Mouse (Mus musculus): Measurements from ENCODE around the gene Fam185a. TPM values are rescaled to one million over a fixed set of nuclear protein-coding genes. Genes with fewer than 3 reads are reported as not detected.

The Fam185a gene
- total RNA-seq, 4 experiments from 2014 or later = 20.9 to 23.3 (median 22.5) TPM

Other genes with a start within 250 kb of the Fam185a start
- gene Gsap, start 238.7 kb upstream of the Fam185a start, total RNA-seq (2022) = 1 to 10 TPM; 3.9 to 6.5 (median 4.2) TPM
- 10 to 100 TPM; 12.4 to 23.7 (median 18.0) TPM for gene Fgl2, start 52.3 kb upstream of the Fam185a start, total RNA-seq (2022)
- 1 to 10 TPM; 2.6 to 6.0 (median 4.1) TPM for gene Ccdc146, start 281 bp upstream of the Fam185a start, total RNA-seq (2022)
- gene Lrrc17, start 118.6 kb downstream of the Fam185a start, total RNA-seq (2022) = 1 to 10 TPM; 1.5 to 3.2 (median 2.2) TPM
- gene Fbxl13, start 220.7 kb downstream of the Fam185a start, total RNA-seq (2022) = not detected
- gene Armc10, start 220.9 kb downstream of the Fam185a start, total RNA-seq (2022) = 1 to 10 TPM; 7.5 to 8.3 (median 7.8) TPM